ENCODE assay signal across 26 mouse cellular contexts in the genomic region with DNA sequence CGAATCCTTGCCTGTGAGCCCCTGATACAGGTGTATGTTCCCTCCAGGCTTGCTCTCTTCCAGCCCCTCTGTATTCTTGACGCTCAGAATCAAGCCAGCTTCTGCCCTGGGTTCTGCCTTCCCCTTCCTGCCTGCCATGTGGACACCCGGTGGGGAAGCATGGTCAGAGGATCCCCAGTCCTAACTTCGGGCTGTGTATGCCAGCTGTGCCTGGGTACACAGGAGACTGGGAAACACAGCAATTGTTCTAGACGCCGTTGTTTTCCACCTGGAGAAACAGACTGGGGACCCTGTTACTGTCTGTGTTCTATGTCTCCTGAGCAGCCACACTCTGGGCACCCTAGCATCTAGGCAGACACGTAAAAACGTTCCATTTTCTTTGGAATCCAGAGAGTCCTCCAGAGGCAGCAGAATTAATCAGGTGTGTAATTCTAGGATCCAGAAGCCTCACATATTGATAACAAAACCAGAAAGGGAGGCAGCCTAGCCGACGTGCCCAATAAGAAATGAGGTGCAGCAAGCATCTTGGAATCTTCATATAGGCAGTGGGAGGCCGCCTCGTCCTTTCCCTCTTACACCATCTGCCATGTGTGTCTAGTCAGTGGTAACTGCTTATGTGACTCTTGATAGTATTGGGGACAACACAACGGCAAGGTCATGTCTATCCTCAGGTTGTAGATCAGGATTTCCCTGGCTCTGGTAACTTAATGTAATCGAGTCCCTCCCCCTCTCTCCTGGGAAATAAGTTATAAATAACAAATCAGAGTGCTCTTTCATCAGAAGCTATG. TPM values are rescaled to one million over a fixed set of nuclear protein-coding genes. Genes with fewer than 3 reads are reported as not detected.
"Had no signal": no experiment of that assay in that cellular context is flagged by ENCODE, and none has a peak within 500 bp of the region (broad histone marks: within the 10 kb centered on the region; RNA-seq: fewer than 3 reads in every experiment).

No protein-coding gene starts in this region.

- DNase-seq: kidney, adult 18-20 months; kidney, adult 9 months; kidney, postnatal 14 days; kidney, postnatal 4 days; liver, embryonic 13.5 days; lung, adult 2 months; lung, postnatal 14 days; lung, postnatal 4 days; right cerebral cortex, postnatal 14 days; spleen, adult 18-20 months; thymus, adult 18-20 months; thymus, postnatal 36 days had no signal

- H3K9ac ChIP-seq: liver, embryonic 13.5 days; midbrain, embryonic 12.5 days had no signal

- ATAC-seq: intestine, embryonic 16.5 days had no signal

- H3K4me1 ChIP-seq: liver, embryonic 13.5 days had no signal

- H3K4me3 ChIP-seq: liver, embryonic 13.5 days; midbrain, embryonic 12.5 days had no signal

- H3K27ac ChIP-seq: liver, embryonic 13.5 days; midbrain, embryonic 12.5 days had no signal

- H3K36me3 ChIP-seq: liver, embryonic 13.5 days; midbrain, embryonic 12.5 days had no signal

- H3K9me3 ChIP-seq: liver, embryonic 13.5 days; midbrain, embryonic 12.5 days had no signal

- H3K27me3 ChIP-seq: liver, embryonic 13.5 days had no signal

- H3K4me2 ChIP-seq: liver, embryonic 13.5 days; midbrain, embryonic 12.5 days had no signal

RNA-seq across cellular contexts. Expression of a gene that starts 6.4 kb away (rescaled TPM):
- total RNA-seq: liver, adult 2 months; megakaryocyte progenitor cell, adult 5-6 weeks; megakaryocyte-erythroid progenitor cell, adult 5-6 weeks had no signal
- polyA plus RNA-seq: intestine, embryonic 16.5 days; kidney, embryonic 16.5 days; limb, embryonic 11.5 days; liver, adult 2 months; liver, embryonic 13.5 days; liver, embryonic 16.5 days; lung, adult 2 months; lung, embryonic 16.5 days; midbrain, embryonic 12.5 days; neural tube, embryonic 11.5 days; neural tube, embryonic 14.5 days; stomach, embryonic 16.5 days; testis, adult 2 months; urinary bladder, adult 2 months had no signal

RNA-seq across cellular contexts. Expression of a gene that starts 56.6 kb away (rescaled TPM):
- total RNA-seq: liver, adult 2 months; megakaryocyte progenitor cell, adult 5-6 weeks; megakaryocyte-erythroid progenitor cell, adult 5-6 weeks had no signal
- polyA plus RNA-seq: intestine, embryonic 16.5 days; liver, adult 2 months; liver, embryonic 13.5 days; liver, embryonic 16.5 days; lung, adult 2 months; stomach, embryonic 16.5 days; testis, adult 2 months; urinary bladder, adult 2 months had no signal
